Mouse (Mus musculus) thymus, postnatal 25 days (tissue): ENCODE data around the gene Klhl23.

Experiments
- DNase-seq: peaks from one replicate; pipeline ENCODE4 v3.0.0; 2022

Gene Klhl23

DNA sequence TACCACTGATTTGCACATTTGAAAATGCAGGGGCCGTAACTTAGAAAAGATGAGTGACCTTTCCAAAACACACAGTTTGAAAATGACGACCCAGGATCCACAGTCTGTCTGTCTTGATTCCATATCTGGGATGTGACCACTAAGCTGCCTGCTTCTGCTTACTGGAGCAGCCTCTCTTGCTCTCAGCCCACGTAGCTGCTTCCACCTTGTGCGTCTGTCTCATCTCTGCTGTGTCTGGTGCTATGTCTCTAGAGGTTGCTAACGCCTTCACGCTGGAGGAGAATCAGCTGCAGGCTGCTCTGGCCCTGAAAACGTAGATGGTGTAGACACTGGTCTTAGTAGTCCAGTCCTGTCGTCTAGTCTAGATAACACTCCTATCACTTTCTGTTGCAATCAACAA lies 8.4 kb downstream of the Klhl23 start:
- no peak for DNase-seq

DNA sequence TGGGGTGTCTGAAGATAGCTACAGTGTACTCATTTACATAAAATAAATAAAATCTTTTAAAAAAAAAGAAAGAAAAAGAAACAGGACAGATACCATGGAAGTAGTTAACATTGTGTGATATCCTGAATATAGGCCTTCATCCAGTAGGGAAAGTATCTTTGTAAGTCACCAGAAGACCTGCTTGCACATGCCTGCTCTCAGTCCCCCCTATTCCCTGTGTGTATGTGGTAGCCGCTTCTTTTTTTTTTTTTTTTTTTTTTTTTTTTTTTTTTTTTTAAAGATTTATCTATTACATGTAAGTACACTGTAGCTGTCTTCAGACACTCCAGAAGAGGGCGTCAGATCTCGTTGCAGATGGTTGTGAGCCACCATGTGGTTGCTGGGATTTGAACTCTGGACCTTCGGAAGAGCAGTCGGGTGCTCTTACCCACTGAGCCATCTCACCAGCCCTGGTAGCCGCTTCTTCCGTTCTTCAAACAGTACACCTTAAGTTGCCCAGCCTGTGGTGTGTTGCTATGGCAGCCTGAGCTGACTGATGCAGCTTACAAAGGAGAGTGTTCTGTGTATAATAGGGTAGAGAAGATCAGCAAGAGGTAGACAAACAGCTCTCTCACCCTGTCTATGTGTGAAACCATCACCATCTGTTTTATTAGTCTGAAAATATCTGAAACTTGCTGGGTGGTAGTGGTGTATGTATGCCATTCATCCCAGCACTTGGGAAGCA lies 15.7 kb downstream of the Klhl23 start:
- no peak for DNase-seq

DNA sequence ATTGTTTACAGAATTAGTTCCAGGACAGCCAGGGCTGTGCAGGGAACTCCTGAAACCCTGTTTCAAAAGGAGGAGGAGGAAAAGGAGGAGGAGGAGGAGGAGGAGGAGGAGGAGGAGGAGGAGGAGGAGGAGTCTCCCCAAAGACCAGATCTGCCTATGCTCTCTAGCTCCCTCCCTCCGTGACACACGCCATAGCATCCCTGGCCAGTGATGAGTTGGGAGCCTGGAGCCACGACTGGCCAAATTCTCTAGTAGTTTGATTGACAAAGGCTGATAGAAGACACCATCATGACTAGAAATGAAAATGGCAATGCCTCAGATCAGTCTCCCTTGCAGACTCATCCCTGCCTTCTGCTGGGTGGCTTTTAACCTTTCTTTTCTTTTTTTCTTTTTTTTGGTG lies 16.3 kb downstream of the Klhl23 start:
- DNase-seq: no peak

DNA sequence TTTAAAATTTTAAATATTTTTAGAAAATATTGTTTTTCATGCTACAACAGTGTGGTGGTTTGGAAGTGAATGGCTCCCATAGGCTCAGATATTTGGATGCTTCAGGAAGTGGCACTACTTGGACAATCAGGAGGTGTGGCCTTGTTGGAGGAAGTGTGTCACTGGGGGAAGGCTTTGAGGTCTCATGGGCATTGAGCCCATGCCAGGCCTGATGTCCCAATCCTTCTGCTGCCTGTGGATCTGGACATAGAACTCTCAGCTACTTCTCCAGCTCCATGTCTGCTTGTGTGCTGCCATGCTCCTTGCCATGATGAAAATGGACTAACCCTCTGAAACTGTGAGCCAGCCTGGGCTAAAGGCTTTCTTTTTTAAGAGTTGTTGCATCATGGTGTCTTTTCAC lies 17.0 kb downstream of the Klhl23 start:
- no peak for DNase-seq

DNA sequence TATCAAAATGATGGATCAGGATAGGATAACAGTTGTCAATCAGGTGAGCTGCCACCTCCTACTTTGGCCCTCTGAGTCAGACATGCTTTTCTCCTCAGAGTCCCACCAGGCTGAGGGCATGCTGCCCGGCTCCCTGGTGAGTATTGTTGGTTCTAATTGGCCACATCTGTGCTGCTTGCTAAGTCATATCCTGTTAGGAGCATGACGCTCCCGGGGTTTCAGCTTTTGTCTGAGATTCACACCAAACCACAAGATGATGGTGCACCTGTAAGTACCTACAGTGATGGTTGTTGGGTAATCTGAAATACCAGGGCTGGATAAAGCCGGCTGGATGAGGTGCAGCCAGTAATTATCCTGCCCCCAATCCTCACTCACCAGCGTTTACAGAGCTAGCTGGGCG lies 18.5 kb downstream of the Klhl23 start:
- no peak for DNase-seq

DNA sequence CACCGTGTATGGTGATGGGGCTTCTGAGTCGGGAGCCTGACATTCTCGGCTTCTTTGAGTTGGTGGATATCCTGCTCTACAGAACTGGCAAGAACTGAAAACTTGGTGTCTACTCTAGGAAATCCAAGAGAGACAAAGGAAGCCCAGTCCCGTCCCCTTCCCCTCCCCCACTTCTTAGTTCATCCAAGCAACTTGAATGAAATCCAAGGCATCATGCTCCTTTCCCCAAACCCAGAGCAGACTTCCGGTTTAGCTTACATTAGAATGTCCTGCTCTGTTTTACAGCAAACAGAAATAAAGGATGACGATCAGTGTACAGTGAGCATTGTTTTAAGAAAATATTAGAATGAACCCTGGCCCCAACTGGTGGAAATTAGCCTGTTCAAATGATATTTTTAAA lies 27.5 kb downstream of the Klhl23 start:
- DNase-seq: no peak

GRCm38 (mm10) chr2:69851427-69852058 lies 29.8 kb downstream of the Klhl23 start:
- no peak for DNase-seq

- DNase-seq: peak; percentile 22
These were observed 34.6 kb downstream of the Klhl23 start for GRCm38 (mm10) chr2:69856392-69856791.

DNA sequence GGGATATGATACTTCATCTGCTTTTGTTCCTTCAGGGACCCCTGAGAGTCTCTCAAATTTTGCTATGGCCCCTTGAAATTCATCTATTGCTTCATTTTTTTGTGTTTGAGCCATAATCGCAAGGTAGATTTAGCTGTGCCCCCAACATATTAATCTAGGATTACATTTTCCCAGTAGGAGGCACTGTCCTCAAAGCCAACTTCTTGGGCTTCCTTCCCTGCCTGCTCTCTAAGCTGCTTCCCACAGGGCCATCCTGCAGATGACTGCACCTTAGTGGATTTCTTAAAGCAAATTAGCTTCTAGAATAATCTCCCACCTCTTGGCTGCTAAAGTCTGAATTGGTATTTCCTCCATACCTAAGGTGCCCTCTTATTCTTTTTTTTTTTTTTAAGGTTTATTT lies 36.1 kb downstream of the Klhl23 start:
- DNase-seq: no peak

DNA sequence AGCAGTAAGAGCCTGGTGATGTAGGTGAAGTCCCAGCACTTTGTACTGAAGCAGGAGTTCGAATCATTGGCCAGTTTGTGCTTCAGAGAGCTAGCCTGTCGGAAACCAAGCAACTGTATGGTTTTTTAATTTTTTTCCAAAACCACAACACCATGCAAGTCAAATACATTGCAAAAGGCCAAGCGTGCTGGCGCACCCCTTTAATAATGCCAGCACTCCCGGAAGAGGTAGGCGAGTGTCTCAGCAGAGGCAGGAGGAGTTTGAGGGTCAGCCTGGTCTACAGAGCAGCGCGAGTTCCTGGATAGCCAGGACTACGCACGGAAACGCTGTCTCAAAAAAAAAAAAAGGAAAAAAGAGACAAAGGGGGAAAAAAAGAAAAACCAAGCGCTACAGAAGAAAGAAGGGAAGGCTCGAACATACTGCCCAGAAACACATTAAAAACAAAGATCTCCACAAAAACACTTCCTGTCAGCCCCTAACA lies 39.3 kb downstream of the Klhl23 start:
- peak; percentile 46 for DNase-seq

DNA sequence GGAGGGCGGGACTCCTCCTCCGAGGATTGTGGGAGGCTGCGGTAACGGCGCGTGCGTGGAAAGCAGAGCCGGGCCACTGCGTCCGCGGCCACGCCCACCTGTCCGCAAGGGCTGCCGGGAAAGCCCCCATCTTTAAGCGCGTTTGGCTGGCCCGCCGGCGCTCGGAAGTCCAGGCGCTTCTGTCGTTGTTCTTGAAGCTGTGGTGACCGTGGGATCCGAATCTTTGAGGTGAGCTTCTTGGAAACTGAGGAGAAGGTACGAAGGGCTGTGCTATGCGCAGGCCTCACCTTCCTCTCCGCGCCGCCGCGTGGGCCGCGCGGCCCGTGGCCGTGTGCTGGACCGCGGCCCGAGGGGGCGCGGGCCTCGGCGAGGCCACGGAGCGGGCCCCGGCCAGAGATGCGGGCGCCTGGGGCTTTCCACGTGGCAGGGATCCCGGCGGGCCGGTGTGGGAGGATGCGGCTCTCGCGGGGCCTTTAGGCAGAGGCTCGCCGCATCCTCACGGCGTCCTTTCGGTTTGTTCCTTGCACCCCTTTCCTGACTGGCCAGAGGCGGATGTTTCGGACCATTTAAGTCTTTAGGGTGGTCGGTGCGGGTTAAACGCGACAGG lies 39.8 kb downstream of the Klhl23 start, which contains the start of gene Ssb:
TSS of gene Ssb (plus strand) at position 78 of the 607 bp plus-strand sequence.
- peak; percentile 93 for DNase-seq

DNA sequence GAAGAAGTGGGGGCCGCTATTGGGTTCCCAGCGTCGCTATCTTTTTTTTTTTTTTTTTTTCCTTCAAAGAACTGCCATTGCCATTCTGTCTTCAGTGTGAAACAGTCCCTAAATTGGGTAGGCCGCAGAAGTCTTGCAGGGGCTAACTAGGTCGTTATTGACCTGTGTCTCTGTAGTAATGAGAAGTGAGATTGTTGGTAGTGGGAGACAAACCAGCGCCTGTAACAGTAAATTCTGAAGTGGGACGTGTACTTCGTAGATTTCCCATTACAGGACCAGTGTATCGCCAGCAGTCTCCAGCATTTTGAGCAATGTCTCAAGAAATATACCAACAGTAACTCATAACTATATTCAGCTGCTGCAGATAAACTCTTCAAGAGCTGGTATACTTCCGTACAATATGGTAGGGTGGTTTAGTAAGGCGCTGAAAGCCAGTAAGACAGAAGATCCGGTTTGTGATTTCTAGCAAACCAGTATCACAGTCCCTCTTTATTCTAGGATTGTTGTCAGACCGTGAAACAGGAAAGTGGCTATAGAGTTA lies 40.4 kb downstream of the Klhl23 start:
- peak; percentile 14 for DNase-seq

- DNase-seq: peak; percentile 11
These were observed 62.2 kb downstream of the Klhl23 start for GRCm38 (mm10) chr2:69883990-69884391.

- no peak for DNase-seq
These were observed 62.8 kb downstream of the Klhl23 start for GRCm38 (mm10) chr2:69884581-69884980.

DNA sequence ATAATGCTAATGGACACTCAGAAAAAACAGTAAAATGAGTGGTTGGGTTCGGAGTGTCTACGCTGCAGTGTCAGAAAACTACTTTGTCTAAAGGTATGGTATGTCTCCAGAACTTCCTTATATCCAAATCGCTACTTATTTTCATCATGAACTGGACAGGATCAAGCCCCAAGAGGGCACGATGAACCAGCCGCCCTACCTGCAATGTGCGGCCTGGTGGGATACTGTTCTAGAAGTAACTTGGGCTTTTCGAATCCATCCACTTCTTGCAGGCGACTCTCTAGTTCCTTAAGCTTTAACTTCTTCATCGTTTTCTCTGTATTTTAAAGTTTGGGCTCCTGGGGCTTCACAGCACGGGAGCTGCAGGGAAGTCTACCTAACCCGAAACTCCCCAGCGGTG lies 63.3 kb downstream of the Klhl23 start:
- no peak for DNase-seq

GRCm38 (mm10) chr2:69885451-69886305 lies 63.9 kb downstream of the Klhl23 start, which contains the start of gene Mettl5:
TSS of gene Mettl5 (minus strand) at chr2:69885615.
- peak; percentile 91 for DNase-seq
